Mouse (Mus musculus) MEL (cell line): ENCODE results near the gene Oscp1. TPM values are rescaled to one million over a fixed set of nuclear protein-coding genes. Genes with fewer than 3 reads are reported as not detected.

ENCODE experiments used
- DNase-seq: peaks from one replicate; pipeline ENCODE4 v3.0.0; 2011; ENCODE audit warnings: low read depth, low spot score
- H3K27ac ChIP-seq: 2 replicates; pipeline ENCODE4 v1.5.1; 2012; ENCODE audit warnings: low read depth, mild to moderate bottlenecking, control low read depth, low read length, moderate library complexity; ENCODE audit not compliant: control insufficient read depth
- H3K27me3 ChIP-seq, 2 experiments: fragments of 150-350 bp in 1 of 2; sonication (generic) in 1 of 2; 2 replicates each; pipeline ENCODE4 v1.6.1; 2012; ENCODE audit warnings: low read length in 2 of 2, mild to moderate bottlenecking in 2 of 2, improper control_type of control experiment in 1 of 2, moderate library complexity in 1 of 2; ENCODE audit not compliant: insufficient read depth in 2 of 2, control insufficient read depth in 1 of 2
- H3K36me3 ChIP-seq, 2 experiments: 2 replicates each; pipeline ENCODE4 v1.6.1; 2012 to 2014; ENCODE audit warnings: low read length in 2 of 2, improper control_type of control experiment in 1 of 2, inconsistent platforms in 1 of 2, mild to moderate bottlenecking in 1 of 2; ENCODE audit not compliant: insufficient read depth in 2 of 2, control insufficient read depth in 1 of 2
- H3K4me1 ChIP-seq, 2 experiments: fragments of 150-350 bp in 1 of 2; sonication (generic) in 1 of 2; 2 replicates each; pipeline ENCODE4 v1.6.1; 2012; ENCODE audit warnings: low read length in 2 of 2, improper control_type of control experiment in 1 of 2, mild to moderate bottlenecking in 1 of 2; ENCODE audit not compliant: insufficient read depth in 2 of 2, control insufficient read depth in 1 of 2
- H3K4me3 ChIP-seq, 2 experiments: fragments of 150-350 bp in 1 of 2; sonication (generic) in 1 of 2; 2 replicates each; pipeline ENCODE4 v1.5.1; 2012; ENCODE audit warnings: low read depth in 2 of 2, low read length in 2 of 2, mild to moderate bottlenecking in 2 of 2, moderate library complexity in 2 of 2, control low read depth in 1 of 2, improper control_type of control experiment in 1 of 2; ENCODE audit not compliant: control insufficient read depth in 1 of 2, insufficient read depth in 1 of 2
- H3K79me2 ChIP-seq: 2 replicates; pipeline ENCODE4 v1.6.1; 2012; ENCODE audit warnings: mild to moderate bottlenecking, low read length, moderate library complexity; ENCODE audit not compliant: control insufficient read depth, poor library complexity, insufficient read depth
- H3K9ac ChIP-seq: 2 replicates; pipeline ENCODE4 v1.6.1; 2012; ENCODE audit warnings: low read depth, mild to moderate bottlenecking, control low read depth, low read length, moderate library complexity; ENCODE audit not compliant: control insufficient read depth, poor library complexity, severe bottlenecking
- H3K9me3 ChIP-seq: fragments of 150-350 bp; sonication (generic); replicated peaks from 2 replicates; pipeline ENCODE4 v1.6.1; 2012; ENCODE audit warnings: mild to moderate bottlenecking, low read length, improper control_type of control experiment, moderate library complexity; ENCODE audit not compliant: insufficient read depth
- BHLHE40 ChIP-seq: IDR thresholded peaks from 2 replicates; pipeline ENCODE4 v1.6.1; 2012; ENCODE audit warnings: low read depth, mild to moderate bottlenecking, inconsistent platforms, low read length, improper control_type of control experiment, borderline replicate concordance
- CHD1 ChIP-seq: IDR thresholded peaks from 2 replicates; pipeline ENCODE4 v1.6.1; 2012; ENCODE audit warnings: low read depth, mild to moderate bottlenecking, inconsistent platforms, low read length, improper control_type of control experiment
- E2F4 ChIP-seq: IDR thresholded peaks from 2 replicates; pipeline ENCODE4 v1.6.1; 2011; ENCODE audit warnings: low read depth, low read length, improper control_type of control experiment, borderline replicate concordance
- ELF1 ChIP-seq: IDR thresholded peaks from 2 replicates; pipeline ENCODE4 v1.6.1; 2014; ENCODE audit warnings: low read depth, mild to moderate bottlenecking, inconsistent platforms, low read length, improper control_type of control experiment, moderate library complexity
- EP300 ChIP-seq, 2 experiments: IDR thresholded peaks; 2 replicates each; pipeline ENCODE4 v1.6.1; 2011; ENCODE audit warnings: improper control_type of control experiment in 2 of 2, low read length in 2 of 2, low read depth in 1 of 2, mild to moderate bottlenecking in 1 of 2
- ETS1 ChIP-seq: IDR thresholded peaks from 2 replicates; pipeline ENCODE4 v1.6.1; 2012; ENCODE audit warnings: low read depth, mild to moderate bottlenecking, inconsistent platforms, low read length, improper control_type of control experiment, moderate library complexity
- GATA1 ChIP-seq: IDR thresholded peaks from 2 replicates; pipeline ENCODE4 v1.6.1; 2011; ENCODE audit warnings: low read depth, low read length, improper control_type of control experiment
- HCFC1 ChIP-seq: IDR thresholded peaks from 2 replicates; pipeline ENCODE4 v1.6.1; 2012; ENCODE audit warnings: low read depth, mild to moderate bottlenecking, inconsistent platforms, low read length, improper control_type of control experiment, moderate library complexity
- JUND ChIP-seq: IDR thresholded peaks from 2 replicates; pipeline ENCODE4 v1.6.1; 2011; ENCODE audit warnings: low read depth, mild to moderate bottlenecking, improper control_type of control experiment, low read length
- KAT2A ChIP-seq: conservative IDR thresholded peaks from 2 replicates; pipeline ENCODE4 v1.6.1; 2012; ENCODE audit warnings: low read depth, low read length, improper control_type of control experiment, inconsistent platforms
- MAX ChIP-seq: IDR thresholded peaks from 2 replicates; pipeline ENCODE4 v1.6.1; 2011; ENCODE audit warnings: low read length, improper control_type of control experiment
- MAZ ChIP-seq: IDR thresholded peaks from 2 replicates; pipeline ENCODE4 v1.6.1; 2012; ENCODE audit warnings: low read depth, mild to moderate bottlenecking, inconsistent platforms, low read length, improper control_type of control experiment
- MEF2A ChIP-seq: IDR thresholded peaks from 2 replicates; pipeline ENCODE4 v1.6.1; 2014; ENCODE audit warnings: low read depth, mild to moderate bottlenecking, inconsistent platforms, low read length, improper control_type of control experiment; ENCODE audit not compliant: poor library complexity, insufficient replicate concordance, severe bottlenecking; ENCODE audit errors: extremely low read depth
- MXI1 ChIP-seq: IDR thresholded peaks from 2 replicates; pipeline ENCODE4 v1.6.1; 2011; ENCODE audit warnings: mild to moderate bottlenecking, low read depth, low read length, improper control_type of control experiment
- MYB ChIP-seq: IDR thresholded peaks from 2 replicates; pipeline ENCODE4 v1.6.1; 2011; ENCODE audit warnings: mild to moderate bottlenecking, low read depth, low read length, improper control_type of control experiment
- MYC ChIP-seq: IDR thresholded peaks from 2 replicates; pipeline ENCODE4 v1.6.1; 2011; ENCODE audit warnings: low read depth, mild to moderate bottlenecking, low read length, improper control_type of control experiment, moderate library complexity
- NELFE ChIP-seq: IDR thresholded peaks from 2 replicates; pipeline ENCODE4 v1.6.1; 2011; ENCODE audit warnings: low read depth, low read length, improper control_type of control experiment
- NRF1 ChIP-seq: IDR thresholded peaks from 2 replicates; pipeline ENCODE4 v1.6.1; 2014; ENCODE audit warnings: low read depth, mild to moderate bottlenecking, inconsistent platforms, low read length, improper control_type of control experiment, moderate library complexity; ENCODE audit not compliant: poor library complexity, insufficient read depth, severe bottlenecking
- POLR2A ChIP-seq, 2 experiments: IDR thresholded peaks; 2 replicates each; pipeline ENCODE4 v1.6.1; 2011 to 2012; ENCODE audit warnings: low read length in 2 of 2, mild to moderate bottlenecking in 2 of 2, control low read depth in 1 of 2, improper control_type of control experiment in 1 of 2, low read depth in 1 of 2, moderate library complexity in 1 of 2; ENCODE audit not compliant: control insufficient read depth in 1 of 2, insufficient read depth in 1 of 2, poor library complexity in 1 of 2
- POLR2AphosphoS2 ChIP-seq: IDR thresholded peaks from 2 replicates; pipeline ENCODE4 v1.6.1; 2011; ENCODE audit warnings: low read length, improper control_type of control experiment
- POLR2AphosphoS5 ChIP-seq: IDR thresholded peaks from 2 replicates; pipeline ENCODE4 v1.6.1; 2012; ENCODE audit warnings: low read depth, borderline replicate concordance, mild to moderate bottlenecking, inconsistent platforms, low read length, moderate library complexity, mixed read lengths
- RAD21 ChIP-seq: IDR thresholded peaks from 2 replicates; pipeline ENCODE4 v1.6.1; 2011; ENCODE audit warnings: mild to moderate bottlenecking, low read depth, low read length, improper control_type of control experiment
- RCOR1 ChIP-seq: IDR thresholded peaks from 2 replicates; pipeline ENCODE4 v1.6.1; 2012; ENCODE audit warnings: low read depth, mild to moderate bottlenecking, inconsistent platforms, low read length, improper control_type of control experiment
- SMC3 ChIP-seq: IDR thresholded peaks from 2 replicates; pipeline ENCODE4 v1.6.1; 2011; ENCODE audit warnings: low read depth, low read length, improper control_type of control experiment
- TAL1 ChIP-seq: IDR thresholded peaks from 2 replicates; pipeline ENCODE4 v1.6.1; 2012; ENCODE audit warnings: mild to moderate bottlenecking, inconsistent platforms, low read length, moderate library complexity, mixed read lengths
- TBP ChIP-seq: IDR thresholded peaks from 2 replicates; pipeline ENCODE4 v1.8.0; 2011; ENCODE audit warnings: low read depth, low read length, improper control_type of control experiment
- TCF12 ChIP-seq: IDR thresholded peaks from 2 replicates; pipeline ENCODE4 v1.6.1; 2014; ENCODE audit warnings: low read depth, mild to moderate bottlenecking, inconsistent platforms, low read length, improper control_type of control experiment, moderate library complexity
- UBTF ChIP-seq: IDR thresholded peaks from 2 replicates; pipeline ENCODE4 v1.6.1; 2012; ENCODE audit warnings: low read depth, mild to moderate bottlenecking, inconsistent platforms, low read length, improper control_type of control experiment, moderate library complexity, borderline replicate concordance; ENCODE audit not compliant: insufficient read depth
- USF1 ChIP-seq: IDR thresholded peaks from 2 replicates; pipeline ENCODE4 v1.6.1; 2014; ENCODE audit warnings: low read depth, mild to moderate bottlenecking, inconsistent platforms, low read length, improper control_type of control experiment, moderate library complexity
- ZC3H11A ChIP-seq: IDR thresholded peaks from 2 replicates; pipeline ENCODE4 v1.6.1; 2012; ENCODE audit warnings: low read depth, mild to moderate bottlenecking, inconsistent platforms, low read length, improper control_type of control experiment
- ZKSCAN1 ChIP-seq: IDR thresholded peaks from 2 replicates; pipeline ENCODE4 v1.6.1; 2012; ENCODE audit warnings: low read depth, mild to moderate bottlenecking, inconsistent platforms, low read length, improper control_type of control experiment, moderate library complexity
- ZNF384 ChIP-seq: IDR thresholded peaks from 2 replicates; pipeline ENCODE4 v1.6.1; 2012; ENCODE audit warnings: low read depth, mild to moderate bottlenecking, inconsistent platforms, low read length, improper control_type of control experiment
- polyA plus RNA-seq, 2 experiments: library from polyadenylated mRNA; stranded (reverse) in 1 of 2; unstranded in 1 of 2; fragments of >175 nt in 1 of 2; fragments of >200 nt in 1 of 2; gene quantifications; 2 replicates each; pipeline versions ENCODE4 v1.2.1 to v1.2.4; 2012; ENCODE audit warnings: low replicate concordance in 2 of 2, low read depth in 1 of 2; ENCODE audit not compliant: insufficient read length in 2 of 2, insufficient read depth in 1 of 2, missing spikeins in 1 of 2
- total RNA-seq: library from RNA; depleted of rRNA; stranded (reverse); fragments of 300-350 nt; gene quantifications from 2 replicates; pipeline ENCODE4 v1.2.3, GENCODE M21; 2012

Gene Oscp1
- total and polyA plus RNA-seq, 3 experiments = 5.7 to 7.6 TPM; not detected in 1

DNA sequence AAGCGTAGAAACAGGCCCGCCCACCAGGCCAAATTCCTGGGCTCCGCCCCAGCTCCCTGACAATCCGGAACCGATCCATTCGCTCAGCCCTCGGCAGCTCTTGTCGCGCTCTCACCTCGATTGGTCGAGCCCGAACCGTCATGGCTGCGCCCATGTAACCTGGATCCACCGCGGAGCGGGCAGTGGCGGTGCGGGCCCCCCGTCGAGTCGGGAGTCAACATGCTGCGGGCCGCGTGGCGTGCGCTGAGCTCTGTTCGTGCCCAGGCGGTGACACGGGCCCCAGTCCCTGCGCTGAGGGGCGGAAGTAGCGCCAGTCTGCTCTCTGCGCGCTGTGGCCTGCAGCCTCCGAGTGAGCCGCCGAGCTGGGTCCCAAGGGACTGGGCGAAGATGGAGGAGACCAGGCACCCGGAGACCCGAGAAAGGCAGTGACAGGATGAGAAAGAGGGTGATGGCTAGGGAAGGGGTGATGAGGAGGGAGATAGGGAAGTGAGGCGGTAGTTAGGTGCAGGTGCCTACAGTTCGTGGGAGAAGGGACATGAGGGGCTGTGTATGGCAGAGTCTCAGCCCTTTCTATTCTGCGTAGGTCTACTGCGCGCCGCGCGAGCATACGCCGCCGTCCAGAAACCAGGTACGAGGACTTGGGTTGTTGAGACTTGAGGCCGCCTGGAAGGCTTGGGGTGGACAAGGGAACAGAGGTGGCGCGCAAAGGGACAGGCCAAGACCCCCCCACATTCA lies 11.3 kb upstream of the Oscp1 start, which contains the start of gene Mrps15 (continued):
- peak; percentile 48; the same call in 1 of the 2 replicates for TF ChIP-seq NRF1
- no peak for TF ChIP-seq TAL1
- TF ChIP-seq TBP = no peak
- TF ChIP-seq HCFC1 = peak; percentile 97
- TF ChIP-seq RAD21 = no peak
- peak; percentile 63 to 69; a peak in 3 of 4 replicates for TF ChIP-seq POLR2A (IDR thresholded peaks at IDR 0.05; ENCODE audit: control insufficient read depth in 1 of 2, insufficient read depth in 1 of 2, low read depth in 1 of 2, low read length in 2 of 2, poor library complexity in 1 of 2)
- TF ChIP-seq JUND = no peak
- TF ChIP-seq KAT2A = peak; percentile 83
- no peak for TF ChIP-seq MYB
- TF ChIP-seq UBTF = no peak

DNA sequence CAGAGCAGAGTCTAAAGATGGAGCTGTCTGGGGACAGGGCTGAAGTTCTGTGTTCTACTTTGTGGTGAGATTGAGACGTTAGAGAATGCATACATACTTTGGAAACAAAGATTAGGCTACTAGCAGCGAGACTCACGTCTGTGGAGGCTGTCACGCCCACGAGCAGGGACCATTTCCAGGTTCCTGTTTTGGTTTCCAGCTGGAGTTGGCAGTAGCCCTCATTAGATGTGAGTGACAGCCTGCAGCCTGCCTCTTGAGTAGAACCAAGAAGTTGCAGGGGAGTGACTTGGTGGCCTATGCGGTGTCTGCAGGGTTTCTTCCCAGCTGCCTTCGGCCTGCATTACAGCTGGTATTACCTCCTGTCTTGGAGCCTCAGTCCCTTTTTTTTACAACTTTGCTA lies 6.7 kb upstream of the Oscp1 start:
- Histone ChIP-seq H3K79me2 (peaks cover 10% of the 10 kb centered on the region), H3K4me3 (no peak overlapping the region), H3K4me1 (peaks cover 0 to 14% of the 10 kb centered on the region in 2 experiments; a peak in 3 of 4 replicates), H3K27me3 (no peaks in the 10 kb centered on the region), H3K27ac (no peak overlapping the region), H3K9me3 (no peaks in the 10 kb centered on the region), H3K9ac (no peak overlapping the region), H3K36me3 (peaks cover 0 to 13% of the 10 kb centered on the region in 2 experiments; a peak in 3 of 4 replicates)
- DNase-seq = peak; percentile 79
- TF ChIP-seq CHD1 (no peak), MYC (no peak), ZNF384 (no peak), E2F4 (no peak), ZKSCAN1 (no peak), MAX (0 out of 2 replicates have a peak, but pooled peaks have one; percentile 25), POLR2AphosphoS2 (no peak), ELF1 (no peak), MXI1 (peak; percentile 61; the same call in 1 of the 2 replicates), JUND (no peak), POLR2AphosphoS5 (no peak), GATA1 (no peak), TAL1 (no peak), TBP (no peak), NELFE (no peak), SMC3 (no peak), MEF2A (no peak), RAD21 (no peak), RCOR1 (no peak), HCFC1 (no peak), BHLHE40 (no peak), MYB (no peak), ETS1 (peak; percentile 55; the same call in 1 of the 2 replicates), EP300 (IDR thresholded peaks at IDR 0.05; ENCODE audit: low read depth in 1 of 2, low read length in 2 of 2) (0 out of 4 replicates have a peak, but pooled peaks have one; percentile 16 to 21), USF1 (no peak), ZC3H11A (no peak), POLR2A (IDR thresholded peaks at IDR 0.05; ENCODE audit: control insufficient read depth in 1 of 2, insufficient read depth in 1 of 2, low read depth in 1 of 2, low read length in 2 of 2, poor library complexity in 1 of 2) (no peak), UBTF (no peak), TCF12 (no peak), KAT2A (no peak), MAZ (no peak)
